Mouse (Mus musculus): ENCODE results near the gene Xcr1.
A peak's percentile ranks its signal among the peaks of the same experiment; 100 is the strongest.

Xcr1 gene

DNA sequence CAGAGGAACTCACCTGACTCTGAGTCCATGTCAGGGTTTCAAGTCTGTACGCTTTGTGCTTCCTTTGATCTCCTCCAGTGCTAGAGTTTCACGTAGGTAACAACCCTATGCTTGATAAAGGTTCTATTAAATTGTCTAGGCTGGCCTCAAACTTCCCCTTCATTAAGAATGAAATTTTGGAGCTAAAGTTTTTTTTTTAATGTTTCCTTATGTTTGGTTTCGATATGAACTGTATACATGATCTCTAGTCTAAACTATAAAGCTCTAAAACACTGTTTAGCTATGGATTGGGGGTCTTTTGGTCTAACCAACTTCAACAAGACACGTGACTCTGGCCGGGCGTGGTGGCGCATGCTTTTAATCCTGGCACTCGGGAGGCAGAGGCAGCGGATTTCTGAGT, at the start of gene Xcr1:
TSS of gene Xcr1 (minus strand) at position 101 of the 400 bp plus-strand sequence.
- no peak for DNase-seq (ENCODE audit: low spot score in 2 of 2)

- no peak for DNase-seq (ENCODE audit: low spot score in 2 of 2)
Measured at GRCm38 (mm10) chr9:123872049-123872448, 10.2 kb upstream of the Xcr1 start.

GRCm38 (mm10) chr9:123869167-123869784, 7.4 kb upstream of the Xcr1 start:
- DNase-seq (ENCODE audit: low spot score in 2 of 2) = no peak

GRCm38 (mm10) chr9:123863641-123864040, 1.8 kb upstream of the Xcr1 start:
- DNase-seq (ENCODE audit: low spot score in 2 of 2) = no peak

GRCm38 (mm10) chr9:123862895-123863616, 1.2 kb upstream of the Xcr1 start:
- DNase-seq (ENCODE audit: low spot score in 2 of 2) = no peak

- DNase-seq (ENCODE audit: low spot score in 2 of 2) = no peak
Measured at GRCm38 (mm10) chr9:123856836-123857235, 5.0 kb downstream of the Xcr1 start.

- DNase-seq (ENCODE audit: low spot score in 2 of 2) = no peak
Measured at GRCm38 (mm10) chr9:123852449-123853390, 9.1 kb downstream of the Xcr1 start.

- DNase-seq (ENCODE audit: low spot score in 2 of 2) = peak; percentile 93 to 94
Measured at GRCm38 (mm10) chr9:123851713-123852448, 9.9 kb downstream of the Xcr1 start, which contains the start of gene Fyco1. Gene Fyco1, minus strand, starts transcription at chr9:123851899.

GRCm38 (mm10) chr9:123851062-123851712, 10.6 kb downstream of the Xcr1 start:
- peak; percentile 67 to 88 for DNase-seq (ENCODE audit: low spot score in 2 of 2)

DNA sequence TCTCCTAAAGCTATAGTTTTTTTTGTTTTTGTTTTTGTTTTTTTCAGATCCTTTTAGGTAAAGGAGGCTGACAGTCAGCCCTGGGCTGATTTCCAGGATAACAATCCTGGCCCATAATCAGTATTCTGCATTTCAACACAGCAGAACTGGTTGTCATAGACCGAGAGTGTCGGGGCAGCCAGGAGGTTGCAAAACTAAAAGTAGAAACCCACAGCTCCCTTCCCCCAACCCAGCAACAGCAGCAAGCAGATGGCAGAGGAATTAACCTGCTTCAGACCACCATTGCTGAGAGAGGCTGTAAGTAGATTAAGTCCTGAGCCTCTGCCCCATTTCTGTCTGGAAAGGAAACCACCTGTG, 11.1 kb downstream of the Xcr1 start:
- peak in 1 of 2 experiments; percentile 64 for DNase-seq (ENCODE audit: low spot score in 2 of 2)

- DNase-seq (ENCODE audit: low spot score in 2 of 2) = peak in 1 of 2 experiments; percentile 25
Measured at GRCm38 (mm10) chr9:123849976-123850695, 11.7 kb downstream of the Xcr1 start.

GRCm38 (mm10) chr9:123846490-123846889, 15.3 kb downstream of the Xcr1 start:
- no peak for DNase-seq (ENCODE audit: low spot score in 2 of 2)

- peak in 1 of 2 experiments; percentile 51 for DNase-seq (ENCODE audit: low spot score in 2 of 2)
Measured at GRCm38 (mm10) chr9:123845120-123845519, 16.7 kb downstream of the Xcr1 start.

DNA sequence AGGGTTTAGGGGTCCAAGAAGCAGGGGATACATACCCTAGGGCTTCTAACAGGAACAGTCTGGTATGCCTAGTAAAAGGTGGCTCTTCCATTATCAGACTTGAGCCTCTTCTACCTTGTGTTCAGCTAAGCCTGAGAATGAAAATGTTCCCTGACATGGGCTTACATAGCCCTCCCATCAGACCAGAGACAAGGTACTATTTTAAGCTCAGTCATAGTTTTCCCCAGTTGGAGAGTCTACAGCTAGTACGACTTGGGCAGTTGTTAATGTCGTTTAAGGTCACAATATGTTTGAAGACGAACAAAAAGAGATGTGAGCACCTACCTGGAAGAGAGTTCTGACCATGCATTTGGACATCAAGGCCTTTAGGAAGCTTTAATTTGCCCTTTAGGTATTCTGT, 17.4 kb downstream of the Xcr1 start:
- DNase-seq (ENCODE audit: low spot score in 2 of 2) = no peak

- DNase-seq (ENCODE audit: low spot score in 2 of 2) = no peak
Measured at GRCm38 (mm10) chr9:123840243-123840642, 21.6 kb downstream of the Xcr1 start.

- no peak for DNase-seq (ENCODE audit: low spot score in 2 of 2)
Measured at GRCm38 (mm10) chr9:123835851-123836250, 26.0 kb downstream of the Xcr1 start.

DNA sequence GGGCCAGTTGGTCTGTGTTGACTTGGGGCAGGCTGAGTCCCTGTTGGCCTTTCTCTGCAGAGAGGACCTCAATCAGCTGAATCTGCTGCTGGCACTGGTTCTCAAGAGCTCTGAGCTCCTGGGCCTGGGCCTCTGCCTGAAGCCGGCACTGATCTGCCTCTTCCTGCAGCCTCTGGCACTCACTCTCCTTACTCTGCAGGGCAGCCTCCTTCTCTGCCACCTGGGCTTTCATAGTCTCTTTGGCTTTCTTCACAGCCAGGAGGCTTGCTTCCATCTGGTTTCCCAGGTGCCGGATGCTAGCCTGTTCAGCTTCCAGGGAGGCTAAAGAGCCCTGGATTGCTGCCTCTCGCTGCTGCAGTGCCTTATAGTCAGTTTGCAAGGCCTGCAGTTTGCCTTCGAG, 32.9 kb downstream of the Xcr1 start:
- no peak for DNase-seq (ENCODE audit: low spot score in 2 of 2)

GRCm38 (mm10) chr9:123826631-123827030, 35.2 kb downstream of the Xcr1 start:
- DNase-seq (ENCODE audit: low spot score in 2 of 2) = no peak

DNA sequence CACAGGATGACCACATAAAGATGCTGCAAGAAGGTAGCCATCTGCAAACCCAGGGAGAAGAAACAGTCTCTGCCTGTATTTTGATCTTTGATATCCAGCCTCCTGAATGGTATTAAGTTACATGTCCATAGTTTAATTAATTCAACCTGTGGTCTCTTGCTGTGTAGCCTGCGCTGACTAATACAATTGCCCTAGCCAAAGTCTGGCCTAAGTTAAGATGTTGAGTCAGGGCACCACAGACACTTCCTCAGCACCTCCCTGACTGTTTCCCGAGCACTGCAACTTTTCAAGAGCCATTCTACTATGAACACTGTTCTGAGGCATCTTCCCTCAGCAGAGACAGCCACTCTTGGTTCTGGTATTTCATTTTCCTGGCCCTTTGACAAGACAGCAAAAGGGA, 43.2 kb downstream of the Xcr1 start:
- no peak for DNase-seq (ENCODE audit: low spot score in 2 of 2)

- DNase-seq (ENCODE audit: low spot score in 2 of 2) = no peak
Measured at GRCm38 (mm10) chr9:123815996-123816395, 45.8 kb downstream of the Xcr1 start.
